Mouse (Mus musculus) bone marrow macrophage, adult 2 months (primary cell): ENCODE data around the gene Stxbp1.

Source experiments
- CTCF ChIP-seq: IDR thresholded peaks from 2 replicates; pipeline ENCODE4 v1.5.1; 2012; ENCODE audit warnings: low read depth, mild to moderate bottlenecking, low read length, moderate library complexity
- POLR2A ChIP-seq: IDR thresholded peaks from 2 replicates; pipeline ENCODE4 v1.6.1; 2012; ENCODE audit warnings: mild to moderate bottlenecking, low read depth, low read length, borderline replicate concordance

DNA sequence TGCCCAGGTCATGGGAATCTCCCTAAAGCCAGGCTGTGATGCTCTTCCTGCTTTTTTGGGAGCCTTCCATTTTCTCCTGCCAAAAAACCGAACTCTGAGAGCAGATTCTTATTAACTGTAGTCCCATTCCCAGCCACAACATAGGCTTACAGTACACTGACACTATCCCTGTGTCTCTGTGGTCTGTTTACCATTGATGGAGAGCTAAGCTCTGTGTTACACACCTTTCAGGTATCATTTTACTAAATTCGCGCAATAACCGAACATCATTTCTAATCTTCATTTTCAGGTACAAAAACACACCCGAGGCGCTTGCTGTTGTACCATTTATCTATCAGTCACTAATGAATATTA lies 400 bp upstream of the Stxbp1 start:
- TF ChIP-seq CTCF (no peak), POLR2A (no peak)
